Mouse (Mus musculus) heart, adult 2 months (tissue): ENCODE data around the gene Sypl. TPM values are rescaled to one million over a fixed set of nuclear protein-coding genes. Genes with fewer than 3 reads are reported as not detected.

ENCODE experiments used
- DNase-seq, 2 experiments: peaks; one replicate each; pipeline ENCODE4 v3.0.0; 2021
- H3K27ac ChIP-seq: fragments of 200-600 bp; 2 replicates; pipeline ENCODE4 v1.8.1; 2022
- H3K27me3 ChIP-seq: fragments of 200-500 bp; 2 replicates; pipeline ENCODE4 v1.6.1; 2012; ENCODE audit warnings: mild to moderate bottlenecking, low read length, inconsistent platforms, mixed read lengths; ENCODE audit not compliant: control insufficient read depth, insufficient read depth
- H3K36me3 ChIP-seq: fragments of 200-500 bp; 2 replicates; pipeline ENCODE4 v1.6.1; 2012; ENCODE audit warnings: low read length, inconsistent platforms; ENCODE audit not compliant: control insufficient read depth, insufficient read depth
- H3K4me1 ChIP-seq: fragments of 200-500 bp; 2 replicates; pipeline ENCODE4 v1.6.1; 2011; ENCODE audit warnings: low read length; ENCODE audit not compliant: control insufficient read depth, insufficient read depth
- H3K4me3 ChIP-seq: fragments of 200-600 bp; 2 replicates; pipeline ENCODE4 v1.8.1; 2022
- H3K79me2 ChIP-seq: fragments of 200-500 bp; replicated peaks from 2 replicates; pipeline ENCODE4 v1.6.1; 2012; ENCODE audit warnings: mild to moderate bottlenecking, inconsistent platforms, low read length, moderate library complexity, mixed read lengths; ENCODE audit not compliant: control insufficient read depth, insufficient read depth
- H3K9ac ChIP-seq: fragments of 200-500 bp; 2 replicates; pipeline ENCODE4 v1.6.1; 2012; ENCODE audit warnings: low read depth, mild to moderate bottlenecking, control low read depth, inconsistent platforms, low read length, mixed read lengths
- CTCF ChIP-seq: fragments of 200-600 bp; IDR thresholded peaks from 2 replicates; pipeline ENCODE4 v1.8.1; 2022; ENCODE audit warnings: antibody characterized with exemption, mild to moderate bottlenecking, moderate library complexity
- EP300 ChIP-seq: fragments of 200-500 bp; IDR thresholded peaks from 2 replicates; pipeline ENCODE4 v1.6.1; 2011; ENCODE audit warnings: low read depth, low read length, control low read depth; ENCODE audit not compliant: insufficient read depth
- POLR2A ChIP-seq: fragments of 200-500 bp; IDR thresholded peaks from 2 replicates; pipeline ENCODE4 v1.6.1; 2011; ENCODE audit warnings: mild to moderate bottlenecking, low read depth, low read length, control low read depth; ENCODE audit not compliant: insufficient read depth
- WGBS: fragments of 180-500 bp; shearing (Covaris S2); methylation state at CpG from one replicate; pipeline ENCODE4 v1.1.7; 2018; 5-methylcytosine and 5-hydroxymethylcytosine counted together
- intact Hi-C: fragments of 180-260 bp; cut with DNase I; formaldehyde crosslinking; loops from one replicate; pipeline ENCODE4 v1.15.1; 2025
- polyA plus RNA-seq: library from polyadenylated mRNA; depleted of rRNA; stranded (reverse); fragments of >200 nt; gene quantifications from 2 replicates; pipeline ENCODE4 v1.2.3, GENCODE M21; 2012
- total RNA-seq, 2 experiments: library from RNA; stranded (reverse); gene quantifications; 2 replicates each; pipeline ENCODE4 v1.2.3; 2021

Sypl gene
- total and polyA plus RNA-seq, 3 experiments, result 75.7 to 85.5 (median 77.8) TPM

GRCm38 (mm10) chr12:32943951-32944350, 9.7 kb upstream of the Sypl start:
- H3K79me2 ChIP-seq, result no peaks in the 10 kb centered on the region
- WGBS, result 61% methylated on average over 3 of the region's 3 CpGs
- peak overlapping the region; percentile 79 for H3K27ac ChIP-seq
- H3K27me3 ChIP-seq, result no peaks in the 10 kb centered on the region
- intact Hi-C loops, result no loop called here
- H3K9ac ChIP-seq, result no peak overlapping the region
- H3K4me3 ChIP-seq, result no peak overlapping the region
- TF ChIP-seq POLR2A (no peak), EP300 (no peak), CTCF (no peak)
- 0 out of 2 replicates have a peak, but pooled peaks cover 2% of the 10 kb centered on the region for H3K36me3 ChIP-seq
- peaks cover 9% of the 10 kb centered on the region for H3K4me1 ChIP-seq
- no peak for DNase-seq

- Histone ChIP-seq H3K4me1 (peaks cover 9% of the 10 kb centered on the region), H3K27me3 (no peaks in the 10 kb centered on the region), H3K79me2 (no peaks in the 10 kb centered on the region), H3K27ac (peak overlapping the region; percentile 79), H3K36me3 (0 out of 2 replicates have a peak, but pooled peaks cover 2% of the 10 kb centered on the region), H3K4me3 (no peak overlapping the region), H3K9ac (no peak overlapping the region)
- TF ChIP-seq POLR2A (no peak), EP300 (no peak), CTCF (no peak)
- intact Hi-C loops, result no loop called here
- no peak for DNase-seq
- WGBS, result 68% methylated on average over 8 of the region's 8 CpGs
Measured at GRCm38 (mm10) chr12:32944884-32945454, 8.7 kb upstream of the Sypl start.

- Histone ChIP-seq H3K79me2 (no peaks in the 10 kb centered on the region), H3K27me3 (no peaks in the 10 kb centered on the region), H3K36me3 (0 out of 2 replicates have a peak, but pooled peaks cover 2% of the 10 kb centered on the region), H3K9ac (no peak overlapping the region), H3K4me1 (peaks cover 9% of the 10 kb centered on the region), H3K4me3 (no peak overlapping the region), H3K27ac (no peak overlapping the region)
- intact Hi-C loops, result no loop called here
- no peak for DNase-seq
- TF ChIP-seq EP300, result no peak
- TF ChIP-seq POLR2A, result no peak
- WGBS, result 82% methylated on average over 4 of the region's 4 CpGs
Measured at GRCm38 (mm10) chr12:32946376-32946775, 7.3 kb upstream of the Sypl start.

GRCm38 (mm10) chr12:32952416-32952815, 1.3 kb upstream of the Sypl start:
- intact Hi-C loops, result loop anchor here (5.0 kb wide), 3 partner anchors 60 to 360 kb away; no protein-coding TSS in a partner anchor
- WGBS, result 32% methylated on average over 3 of the region's 3 CpGs
- H3K36me3 ChIP-seq, result peaks cover 19% of the 10 kb centered on the region

GRCm38 (mm10) chr12:32953066-32953465, 625 bp upstream of the Sypl start:
- intact Hi-C loops, result loop anchor here (5.0 kb wide), 3 partner anchors 59 to 359 kb away; no protein-coding TSS in a partner anchor
- peaks cover 4% of the 10 kb centered on the region; the same call in 1 of the 2 replicates for H3K79me2 ChIP-seq
- peak overlapping the region; percentile 98 for H3K27ac ChIP-seq
- TF ChIP-seq CTCF, result no peak
- TF ChIP-seq POLR2A, result no peak
- no peak for TF ChIP-seq EP300
- no peaks in the 10 kb centered on the region for H3K27me3 ChIP-seq
- H3K4me1 ChIP-seq, result peaks cover 5% of the 10 kb centered on the region
- peaks cover 24% of the 10 kb centered on the region for H3K36me3 ChIP-seq
- 8% methylated on average over 6 of the region's 6 CpGs for WGBS
- peak overlapping the region; percentile 70 for H3K4me3 ChIP-seq
- DNase-seq, result no peak
- peak overlapping the region; percentile 69 for H3K9ac ChIP-seq

More at GRCm38 (mm10) chr12:32952416-32952815, 1.3 kb upstream of the Sypl start:
- Histone ChIP-seq H3K4me3 (no peak overlapping the region), H3K27ac (peak overlapping the region; percentile 4; the same call in 1 of the 2 replicates), H3K9ac (no peak overlapping the region), H3K79me2 (peaks cover 4% of the 10 kb centered on the region; the same call in 1 of the 2 replicates), H3K4me1 (peaks cover 3% of the 10 kb centered on the region), H3K27me3 (no peaks in the 10 kb centered on the region)
- TF ChIP-seq EP300 (0 out of 2 replicates have a peak, but pooled peaks have one; percentile 38), POLR2A (no peak), CTCF (peak; percentile 70)
- DNase-seq, result peak; percentile 51 to 62
